Comparison of ENCODE assay signal across 8 mouse cellular contexts in genomic region chr7:30664529-30665200, GRCm38 (mm10). TPM values are rescaled to one million over a fixed set of nuclear protein-coding genes. Genes with fewer than 3 reads are reported as not detected.
A peak's percentile ranks its signal among the peaks of the same experiment; 100 is the strongest.
DNase-seq lines count a peak whose midpoint lies in the region; ATAC-seq lines count a peak whose summit lies in the region.

TSS of gene Haus5 (minus strand) at chr7:30664994.

- peak; percentile 90 for DNase-seq in 3T3-L1 (ENCODE audit: low read depth, low spot score)
- DNase-seq in adrenal gland, postnatal 4 days (ENCODE audit: low spot score in 2 of 2): peak; percentile 76 to 83
- peak; percentile 94 for DNase-seq in embryonic facial prominence, embryonic 14.5 days (ENCODE audit: low spot score)
- peak; percentile 78 to 87 for DNase-seq in heart, adult 9 months (ENCODE audit: low spot score in 2 of 2)
- DNase-seq in monocyte, adult 2 months (ENCODE audit: low read depth in 1 of 2, low spot score in 2 of 2): peak; percentile 77 to 86
- DNase-seq in spleen, postnatal 36 days (ENCODE audit: low spot score in 2 of 2): peak; percentile 87 to 91

- H3K4me1 ChIP-seq in embryonic facial prominence, embryonic 14.5 days (ENCODE audit: control insufficient read depth, insufficient read depth, low read length): peaks cover 6% of the 10 kb centered on the region; the same call in 1 of the 2 replicates
- no peaks in the 10 kb centered on the region for H3K4me1 ChIP-seq in kidney, embryonic 14.5 days (ENCODE audit: control insufficient read depth, insufficient read depth, low read length)
- H3K4me1 ChIP-seq in limb, embryonic 15.5 days: peaks cover 9% of the 10 kb centered on the region; the same call in 1 of the 2 replicates

- no peaks in the 10 kb centered on the region for H3K9me3 ChIP-seq in embryonic facial prominence, embryonic 14.5 days (ENCODE audit: control insufficient read depth, low read length)
- H3K9me3 ChIP-seq in kidney, embryonic 14.5 days (ENCODE audit: control insufficient read depth, low read length): no peaks in the 10 kb centered on the region
- no peaks in the 10 kb centered on the region for H3K9me3 ChIP-seq in limb, embryonic 15.5 days

- peak within 1 kb of the TSS; percentile 71 for H3K4me3 ChIP-seq in embryonic facial prominence, embryonic 14.5 days (ENCODE audit: low read depth, low read length)
- H3K4me3 ChIP-seq in kidney, embryonic 14.5 days (ENCODE audit: low read length): peak within 1 kb of the TSS; percentile 78
- H3K4me3 ChIP-seq in limb, embryonic 15.5 days: peak within 1 kb of the TSS; percentile 71

- H3K27ac ChIP-seq in embryonic facial prominence, embryonic 14.5 days (replicated peaks; ENCODE audit: low read depth, low read length): peak within 1 kb of the TSS; percentile 59; the same call in 1 of the 2 replicates
- H3K27ac ChIP-seq in kidney, embryonic 14.5 days (ENCODE audit: low read depth, low read length): no peak within 1 kb of the TSS; the same call in 1 of the 2 replicates
- H3K27ac ChIP-seq in limb, embryonic 15.5 days: peak within 1 kb of the TSS; percentile 70

- peak; percentile 97 for ATAC-seq in embryonic facial prominence, embryonic 14.5 days (ENCODE audit: low read depth)
- ATAC-seq in kidney, embryonic 14.5 days (ENCODE audit: low FRiP score, low TSS enrichment): peak; percentile 95
- peak; percentile 85 for ATAC-seq in limb, embryonic 15.5 days (ENCODE audit: insufficient number of reproducible peaks, low FRiP score, low TSS enrichment, low read depth)

- under 1% methylated on average over 34 of the region's 34 CpGs for WGBS in embryonic facial prominence, embryonic 14.5 days
- under 1% methylated on average over 34 of the region's 34 CpGs for WGBS in kidney, embryonic 14.5 days
- under 1% methylated on average over 34 of the region's 34 CpGs for WGBS in limb, embryonic 15.5 days

- no peaks in the 10 kb centered on the region for H3K27me3 ChIP-seq in embryonic facial prominence, embryonic 14.5 days (replicated peaks; ENCODE audit: control insufficient read depth, insufficient read depth, low read length)
- H3K27me3 ChIP-seq in kidney, embryonic 14.5 days (ENCODE audit: control insufficient read depth, insufficient read depth, low read length): no peaks in the 10 kb centered on the region
- no peaks in the 10 kb centered on the region for H3K27me3 ChIP-seq in limb, embryonic 15.5 days

- H3K4me2 ChIP-seq in embryonic facial prominence, embryonic 14.5 days (ENCODE audit: low read depth, low read length): peak within 1 kb of the TSS; percentile 66
- peak within 1 kb of the TSS; percentile 64 for H3K4me2 ChIP-seq in kidney, embryonic 14.5 days (replicated peaks; ENCODE audit: low read depth, low read length)
- H3K4me2 ChIP-seq in limb, embryonic 15.5 days: peak within 1 kb of the TSS; percentile 84

- H3K36me3 ChIP-seq in embryonic facial prominence, embryonic 14.5 days (ENCODE audit: control insufficient read depth, insufficient read depth, low read length): peaks cover 19% of the 10 kb centered on the region
- H3K36me3 ChIP-seq in kidney, embryonic 14.5 days (ENCODE audit: control insufficient read depth, insufficient read depth, low read length): peaks cover 24% of the 10 kb centered on the region
- peaks cover 22% of the 10 kb centered on the region for H3K36me3 ChIP-seq in limb, embryonic 15.5 days

- H3K9ac ChIP-seq in embryonic facial prominence, embryonic 14.5 days (ENCODE audit: low read depth, low read length): peak within 1 kb of the TSS; percentile 81
- peak within 1 kb of the TSS; percentile 77 for H3K9ac ChIP-seq in kidney, embryonic 14.5 days (ENCODE audit: low read depth, low read length)
- H3K9ac ChIP-seq in limb, embryonic 15.5 days: peak within 1 kb of the TSS; percentile 73

RNA-seq across cellular contexts. Expression of gene Haus5, which starts in this region (rescaled TPM):
- total RNA-seq in adrenal gland, postnatal 4 days (2021): 10 to 100 TPM; 20.8 to 22.9 TPM
- polyA plus RNA-seq in embryonic facial prominence, embryonic 14.5 days (2014; fragmentation: Nextera tagmentation; extraction: Ambion mirVana): 30.7 and 35.0 TPM in 2 replicates
- 45.8 and 58.6 TPM in 2 replicates for polyA plus RNA-seq in kidney, embryonic 14.5 days (2014; fragmentation: Nextera tagmentation; extraction: Ambion mirVana)
- polyA plus RNA-seq in limb, embryonic 15.5 days (2015; fragmentation: Nextera tagmentation; extraction: Ambion mirVana): 33.6 and 34.4 TPM in 2 replicates
